16 mouse cellular contexts compared by ENCODE assay signal in the genomic region with DNA sequence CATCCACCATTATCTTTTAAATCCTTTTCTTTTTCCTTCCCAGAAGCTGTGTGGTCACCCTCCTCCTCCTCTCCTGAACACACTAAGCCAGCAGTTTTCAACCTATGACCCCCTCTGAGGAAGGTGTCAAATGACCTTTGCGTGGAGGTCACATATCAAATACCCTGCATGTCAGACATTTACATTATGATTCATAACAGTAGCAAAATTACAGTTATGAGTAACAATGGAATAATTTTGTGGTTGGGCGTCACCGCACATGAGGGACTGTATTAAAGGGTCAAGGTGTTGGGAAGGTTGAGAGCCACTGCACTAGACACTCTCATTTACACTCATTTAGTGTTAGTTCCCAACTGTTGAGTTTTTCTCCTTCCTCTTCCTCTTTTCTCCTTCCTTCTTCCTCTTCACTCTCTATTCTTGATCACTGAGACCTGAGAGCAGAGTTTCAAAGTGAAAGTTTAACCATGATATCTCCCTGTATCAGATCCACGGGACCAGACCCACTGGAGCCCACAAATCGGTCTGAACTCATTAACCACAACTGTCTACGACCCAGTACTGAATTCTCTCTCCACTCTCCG.
"Had no signal": no experiment of that assay in that cellular context is flagged by ENCODE, and none has a peak within 500 bp of the region (broad histone marks: within the 10 kb centered on the region; RNA-seq: fewer than 3 reads in every experiment).

No protein-coding gene starts in this region.

- H3K27me3 ChIP-seq: limb, embryonic 13.5 days; midbrain, embryonic 15.5 days; neural tube, embryonic 13.5 days had no signal

- H3K9me3 ChIP-seq: limb, embryonic 13.5 days; midbrain, embryonic 15.5 days; neural tube, embryonic 13.5 days had no signal

- H3K36me3 ChIP-seq: limb, embryonic 13.5 days; midbrain, embryonic 15.5 days; neural tube, embryonic 13.5 days had no signal

- H3K27ac ChIP-seq: kidney, postnatal 0 days; layer of hippocampus, adult 2 months; limb, embryonic 13.5 days; liver, embryonic 14.5 days; neural tube, embryonic 13.5 days; stomach, postnatal 0 days had no signal

- DNase-seq: kidney, adult 9 months; kidney, postnatal 4 days; left cerebral cortex, postnatal 4 days; lung, adult 18-20 months; lung, postnatal 36 days; right cerebral cortex, postnatal 14 days; thymus, adult 18-20 months; thymus, postnatal 14 days had no signal

- H3K4me3 ChIP-seq: layer of hippocampus, adult 2 months; limb, embryonic 13.5 days; megakaryocyte, embryonic 14.5 days; midbrain, embryonic 15.5 days; neural tube, embryonic 13.5 days had no signal

- H3K9ac ChIP-seq: limb, embryonic 13.5 days; liver, embryonic 14.5 days; midbrain, embryonic 15.5 days; neural tube, embryonic 13.5 days had no signal
